Mouse (Mus musculus): ENCODE measurements around the gene Podxl2.

The Podxl2 gene

DNA sequence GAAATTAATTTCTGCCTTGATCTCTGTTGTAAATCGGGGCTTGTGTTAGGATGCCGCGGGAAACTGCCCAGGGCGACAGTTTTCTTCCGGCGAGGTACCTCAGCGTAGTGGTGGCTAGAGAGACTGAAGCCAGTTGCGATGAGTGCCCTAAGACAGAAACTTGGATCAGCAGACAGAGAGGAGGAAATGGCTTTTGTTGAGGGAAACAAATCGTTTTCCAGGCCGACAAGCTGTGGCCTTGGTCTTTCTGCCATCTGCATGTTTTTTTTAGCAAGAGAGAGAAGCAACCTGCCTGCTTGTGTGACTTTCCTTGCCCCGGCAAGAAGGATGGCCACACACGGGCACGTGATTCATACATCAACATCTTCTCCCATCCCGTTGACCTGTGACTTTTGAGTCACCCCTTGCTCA is 80.3 kb downstream of the Podxl2 start:
- no peak for DNase-seq (ENCODE audit: low spot score)

DNA sequence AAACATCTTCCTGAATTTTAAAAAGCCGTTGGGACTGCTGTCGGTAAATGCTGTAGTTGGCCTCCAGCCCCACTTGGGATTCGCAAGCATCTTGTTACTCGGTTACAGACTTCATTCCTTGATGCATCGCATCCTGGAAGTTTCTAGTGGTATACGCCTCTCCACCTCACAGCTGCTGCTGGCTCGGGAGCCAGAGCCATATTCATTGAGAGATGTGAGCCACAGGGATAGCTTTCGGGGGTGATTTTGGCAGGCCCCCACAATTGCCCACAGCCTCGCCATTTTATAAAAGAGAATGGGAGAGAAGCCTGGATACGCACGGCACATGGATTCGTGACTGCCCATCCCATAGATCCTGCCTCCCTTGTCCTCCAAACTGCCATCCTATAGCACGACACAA is 81.0 kb downstream of the Podxl2 start:
- no peak for DNase-seq (ENCODE audit: low spot score)

DNA sequence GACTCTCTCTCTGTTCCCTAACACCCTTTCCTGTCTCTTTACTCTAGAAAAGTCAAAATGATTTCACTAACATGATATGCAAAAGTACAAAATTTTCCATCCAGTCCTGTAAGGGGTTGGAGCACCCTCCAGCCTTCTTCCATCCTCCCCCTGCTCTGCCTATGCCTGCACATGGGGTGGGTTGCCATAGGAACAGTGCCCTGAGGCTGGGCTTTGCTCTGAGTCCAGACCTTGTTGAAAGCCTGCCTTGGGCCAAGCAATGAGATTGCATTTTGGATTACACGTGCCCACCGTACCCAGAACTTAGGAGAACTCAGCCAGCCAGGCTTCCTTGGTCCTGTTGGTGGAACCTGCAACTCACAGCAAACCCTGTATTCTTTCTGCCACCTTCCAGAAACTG is 81.6 kb downstream of the Podxl2 start:
- DNase-seq (ENCODE audit: low spot score), result no peak
